Mouse (Mus musculus): Measurements from ENCODE around the gene Rnf123.

DNA sequence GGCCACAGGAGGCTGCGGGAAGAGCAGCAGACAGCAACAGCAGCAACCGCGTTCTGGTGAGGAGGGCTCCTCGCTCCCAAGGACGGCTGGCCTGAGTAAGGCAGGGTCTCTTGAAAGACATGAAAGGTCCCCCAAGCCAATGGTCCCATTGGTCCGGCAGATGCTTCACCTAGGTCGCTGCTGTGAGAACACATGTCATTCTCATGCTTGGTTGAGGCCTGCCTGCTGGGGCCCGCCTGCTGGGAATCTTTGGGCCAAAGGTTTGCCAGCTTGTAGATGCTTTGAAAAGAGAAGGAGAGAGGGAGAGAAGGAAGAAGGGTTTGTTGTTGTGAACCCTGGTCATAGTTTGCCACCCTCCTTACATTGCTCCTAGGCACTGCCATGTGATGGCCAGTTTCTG lies 16.5 kb upstream of the Rnf123 start:
- TF ChIP-seq CTCF (IDR thresholded peaks at IDR 0.05; ENCODE audit: borderline replicate concordance, insufficient read depth, low read depth, low read length) (no peak), POLR2A (IDR thresholded peaks at IDR 0.05; ENCODE audit: borderline replicate concordance, insufficient read depth, low read length) (no peak)

All from cerebellum, adult 2 months (tissue).